Mouse (Mus musculus): Measurements from ENCODE around the gene Gm16181.

DNA sequence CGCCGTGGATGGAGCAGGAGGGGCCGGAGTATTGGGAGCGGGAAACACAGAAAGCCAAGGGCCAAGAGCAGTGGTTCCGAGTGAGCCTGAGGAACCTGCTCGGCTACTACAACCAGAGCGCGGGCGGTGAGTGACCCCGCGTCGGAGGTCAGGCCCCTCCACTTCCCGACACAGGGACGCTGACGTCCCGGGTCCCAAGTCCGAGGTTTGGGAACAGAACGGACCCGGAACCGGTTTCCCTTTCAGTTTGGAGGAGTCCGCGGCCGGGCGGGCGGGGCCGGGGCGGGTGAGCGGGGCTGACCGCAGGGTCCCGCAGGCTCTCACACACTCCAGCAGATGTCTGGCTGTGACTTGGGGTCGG lies 42.9 kb downstream of the Gm16181 start:
- TF ChIP-seq CTCF (IDR thresholded peaks at IDR 0.05; ENCODE audit: control insufficient read depth, insufficient read depth, insufficient read length) (no peak), USF1 (IDR thresholded peaks at IDR 0.05; ENCODE audit: low read depth) (no peak), MAX (IDR thresholded peaks at IDR 0.05) (no peak), CEBPB (IDR thresholded peaks at IDR 0.05; ENCODE audit: low read depth) (no peak), FOSL1 (IDR thresholded peaks at IDR 0.05; ENCODE audit: insufficient read depth, low read length, poor library complexity, severe bottlenecking) (no peak)

Data from C2C12 (cell line).